Mouse (Mus musculus) heart, postnatal 0 days (tissue): ENCODE data around the gene Ncf4.

Experiments
- CTCF ChIP-seq: IDR thresholded peaks from 2 replicates; pipeline ENCODE4 v1.5.1; 2016; ENCODE audit warnings: antibody characterized with exemption, control low read depth, low read depth
- EP300 ChIP-seq: IDR thresholded peaks from 2 replicates; pipeline ENCODE4 v1.6.1; 2016; ENCODE audit warnings: antibody characterized with exemption, low read depth

DNA sequence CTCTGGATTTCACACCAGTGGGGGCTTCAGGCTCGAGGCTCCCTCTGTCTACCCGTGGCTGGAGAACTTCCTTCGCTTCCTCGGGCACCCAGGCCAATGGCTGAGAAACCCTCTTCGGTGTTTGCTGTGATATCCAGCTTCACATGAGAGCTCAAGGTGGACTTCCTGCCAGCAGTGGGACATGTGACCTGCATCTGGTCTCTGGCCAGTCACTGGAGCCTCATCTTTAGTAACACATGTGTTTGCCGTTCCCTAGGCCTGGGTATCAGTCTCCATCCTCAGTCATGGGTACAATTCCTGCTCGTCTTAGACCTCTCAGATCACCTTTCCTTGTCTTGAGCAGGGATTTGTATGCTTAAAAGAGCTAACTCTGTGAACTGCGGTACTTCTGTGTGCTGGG, 1.5 kb upstream of the Ncf4 start:
- TF ChIP-seq CTCF (no peak), EP300 (no peak)
